Mouse (Mus musculus): ENCODE measurements at regions not wholly inside any gene's neighbourhood (a gene's known extent, or its start where the extent isn't known, plus 50 kb on each side); places are given as distances from the start of the nearest gene placed in this dataset.

DNA sequence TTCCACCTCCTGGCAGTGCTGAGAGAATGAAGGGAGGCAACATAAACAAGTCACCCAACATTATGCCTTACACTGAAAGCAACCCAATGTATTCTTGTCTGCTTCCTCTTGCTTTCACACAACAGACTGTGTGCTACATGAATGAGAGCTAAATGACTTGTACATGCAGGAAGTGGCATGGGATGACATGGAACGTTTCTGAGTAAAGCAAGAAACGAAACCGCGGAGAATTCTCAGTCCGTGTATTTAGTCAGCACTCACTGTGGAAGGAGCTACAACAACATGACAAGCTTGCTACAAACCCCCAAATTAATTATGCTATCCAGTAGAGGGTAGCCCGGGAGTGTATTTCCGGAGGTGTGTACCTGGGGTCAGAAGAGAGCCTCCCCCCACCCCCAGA, 349.4 kb upstream of the Fam92a start:
- H3K4me3 ChIP-seq (ENCODE audit: insufficient read depth, poor library complexity, severe bottlenecking) = no peak overlapping the region
- no peaks in the 10 kb centered on the region for H3K79me3 ChIP-seq (ENCODE audit: low read depth)
- H3K79me2 ChIP-seq (ENCODE audit: control insufficient read depth, insufficient read depth) = no peaks in the 10 kb centered on the region
- H3K27me3 ChIP-seq (ENCODE audit: control insufficient read depth, insufficient read depth, insufficient read length) = no peaks in the 10 kb centered on the region
- no peak overlapping the region for H3ac ChIP-seq (ENCODE audit: control insufficient read depth, insufficient read length, low read depth)
- no peak for TF ChIP-seq FOSL1 (IDR thresholded peaks at IDR 0.05; ENCODE audit: insufficient read depth, low read length, poor library complexity, severe bottlenecking)
- H3K36me3 ChIP-seq (ENCODE audit: control insufficient read depth, insufficient read depth) = no peaks in the 10 kb centered on the region

DNA sequence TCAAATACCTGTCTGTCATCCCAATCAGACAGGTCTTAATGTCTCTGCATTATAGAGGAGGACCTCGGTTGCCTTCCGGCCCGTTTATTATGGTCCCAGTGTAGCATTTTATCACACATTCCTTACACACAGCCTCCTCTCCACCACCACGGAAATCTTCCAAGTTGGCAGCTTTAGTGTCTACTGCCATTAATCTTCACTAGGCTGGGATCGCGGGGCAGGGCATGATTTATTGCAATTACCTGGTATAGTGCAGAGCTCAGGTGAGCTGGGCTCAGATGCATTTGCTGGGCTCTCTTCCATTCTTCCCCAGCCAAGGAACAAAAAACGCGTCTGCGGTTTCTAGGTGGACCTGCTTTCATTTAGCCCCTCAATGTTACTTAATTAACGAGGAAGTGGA, 344.7 kb upstream of the Fam92a start:
- Histone ChIP-seq H3ac (ENCODE audit: control insufficient read depth, insufficient read length, low read depth) (no peak overlapping the region), H3K79me2 (ENCODE audit: control insufficient read depth, insufficient read depth) (no peaks in the 10 kb centered on the region), H3K27me3 (ENCODE audit: control insufficient read depth, insufficient read depth, insufficient read length) (no peaks in the 10 kb centered on the region), H3K36me3 (ENCODE audit: control insufficient read depth, insufficient read depth) (no peaks in the 10 kb centered on the region), H3K4me3 (ENCODE audit: insufficient read depth, poor library complexity, severe bottlenecking) (no peak overlapping the region), H3K79me3 (ENCODE audit: low read depth) (no peaks in the 10 kb centered on the region)
- TF ChIP-seq MYOD1 (IDR thresholded peaks at IDR 0.05; ENCODE audit: control insufficient read depth, insufficient read length, low read depth) (no peak), MAX (IDR thresholded peaks at IDR 0.05) (no peak)

- no peaks in the 10 kb centered on the region for H3K79me2 ChIP-seq (ENCODE audit: control insufficient read depth, insufficient read depth)
- H3K36me3 ChIP-seq (ENCODE audit: control insufficient read depth, insufficient read depth) = no peaks in the 10 kb centered on the region
- H3K79me3 ChIP-seq (ENCODE audit: low read depth) = no peaks in the 10 kb centered on the region
- no peak overlapping the region for H3K4me3 ChIP-seq (ENCODE audit: insufficient read depth, poor library complexity, severe bottlenecking)
- no peak overlapping the region for H3ac ChIP-seq (ENCODE audit: control insufficient read depth, insufficient read length, low read depth)
- TF ChIP-seq USF1 (IDR thresholded peaks at IDR 0.05; ENCODE audit: low read depth) = no peak
- TF ChIP-seq MAX (IDR thresholded peaks at IDR 0.05) = no peak
- TF ChIP-seq MYOG (IDR thresholded peaks at IDR 0.05; ENCODE audit: control insufficient read depth, extremely low read depth, insufficient read length) = no peak
- no peak for TF ChIP-seq CTCF (IDR thresholded peaks at IDR 0.05; ENCODE audit: control insufficient read depth, insufficient read depth, insufficient read length)
- TF ChIP-seq CEBPB (IDR thresholded peaks at IDR 0.05; ENCODE audit: low read depth) = no peak
- no peak for TF ChIP-seq FOSL1 (IDR thresholded peaks at IDR 0.05; ENCODE audit: insufficient read depth, low read length, poor library complexity, severe bottlenecking)
- TF ChIP-seq MYOD1 (IDR thresholded peaks at IDR 0.05; ENCODE audit: control insufficient read depth, insufficient read length, low read depth) = no peak
- H3K27me3 ChIP-seq (ENCODE audit: control insufficient read depth, insufficient read depth, insufficient read length) = no peaks in the 10 kb centered on the region
These were observed 340.0 kb upstream of the Fam92a start for GRCm38 (mm10) chr4:12511656-12512385.

DNA sequence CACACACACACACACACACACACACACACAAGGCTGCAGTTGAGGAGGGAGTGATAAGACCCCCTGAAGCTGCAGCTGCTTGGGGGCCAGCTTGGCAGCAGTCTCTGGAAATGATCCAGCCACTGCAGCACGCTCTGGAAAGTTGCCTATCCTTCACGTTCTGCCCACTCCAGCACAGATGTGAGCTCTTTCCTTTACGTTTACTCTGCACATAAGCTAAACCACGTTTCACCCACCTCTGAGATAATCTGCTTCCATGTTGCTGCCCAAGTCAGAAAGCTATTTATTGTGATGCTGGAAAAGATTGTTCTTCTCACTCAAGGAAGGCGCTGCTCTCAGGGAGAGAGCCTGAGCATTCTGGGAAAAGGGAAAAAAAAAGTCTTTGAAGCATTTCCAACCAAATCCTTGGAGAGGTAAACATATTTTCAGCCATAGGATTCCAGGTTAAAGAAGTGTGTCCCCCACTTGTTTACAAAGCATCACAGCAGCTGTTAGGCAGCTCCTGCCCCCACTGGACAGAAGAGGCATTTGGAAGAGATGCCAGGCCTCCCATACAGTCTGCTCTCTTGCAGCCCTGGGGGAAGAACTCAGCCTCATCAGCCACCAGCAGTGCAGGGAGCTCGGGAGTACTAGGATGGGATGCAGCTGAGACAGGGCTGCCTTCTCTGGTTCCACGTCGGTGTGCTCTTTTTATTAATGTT, 335.2 kb upstream of the Fam92a start:
- H3K36me3 ChIP-seq (ENCODE audit: control insufficient read depth, insufficient read depth) = no peaks in the 10 kb centered on the region
- H3K27me3 ChIP-seq (ENCODE audit: control insufficient read depth, insufficient read depth, insufficient read length) = no peaks in the 10 kb centered on the region
- no peak overlapping the region for H3ac ChIP-seq (ENCODE audit: control insufficient read depth, insufficient read length, low read depth)
- no peak for TF ChIP-seq USF1 (IDR thresholded peaks at IDR 0.05; ENCODE audit: low read depth)
- TF ChIP-seq CEBPB (IDR thresholded peaks at IDR 0.05; ENCODE audit: low read depth) = no peak
- no peak for TF ChIP-seq FOSL1 (IDR thresholded peaks at IDR 0.05; ENCODE audit: insufficient read depth, low read length, poor library complexity, severe bottlenecking)
- no peak for TF ChIP-seq CTCF (IDR thresholded peaks at IDR 0.05; ENCODE audit: control insufficient read depth, insufficient read depth, insufficient read length)
- TF ChIP-seq MYOD1 (IDR thresholded peaks at IDR 0.05; ENCODE audit: control insufficient read depth, insufficient read length, low read depth) = no peak
- no peak for TF ChIP-seq MYOG (IDR thresholded peaks at IDR 0.05; ENCODE audit: control insufficient read depth, extremely low read depth, insufficient read length)
- no peak for TF ChIP-seq MAX (IDR thresholded peaks at IDR 0.05)
- H3K79me2 ChIP-seq (ENCODE audit: control insufficient read depth, insufficient read depth) = no peaks in the 10 kb centered on the region
- H3K4me3 ChIP-seq (ENCODE audit: insufficient read depth, poor library complexity, severe bottlenecking) = no peak overlapping the region
- no peaks in the 10 kb centered on the region for H3K79me3 ChIP-seq (ENCODE audit: low read depth)

DNA sequence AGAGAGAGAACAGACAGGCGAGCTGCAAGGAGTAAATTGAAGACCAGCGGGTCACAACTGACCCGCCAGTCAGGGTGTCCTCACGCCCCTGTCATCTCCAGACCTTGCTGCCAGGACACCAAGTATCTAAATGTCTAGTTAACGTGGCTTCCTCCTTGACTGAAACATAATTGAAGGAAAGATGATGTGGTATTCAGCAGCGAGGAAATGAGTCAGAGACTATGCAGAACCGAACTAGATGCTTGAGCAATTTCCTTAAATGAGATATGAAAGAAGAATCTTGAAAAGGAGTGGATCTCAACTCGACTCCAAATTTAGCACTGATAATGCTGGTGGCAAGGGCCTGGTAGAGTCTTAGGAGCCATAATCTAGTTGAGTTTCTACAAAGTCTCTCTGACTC, 329.3 kb upstream of the Fam92a start:
- Histone ChIP-seq H3K4me3 (ENCODE audit: insufficient read depth, poor library complexity, severe bottlenecking) (no peak overlapping the region), H3K27me3 (ENCODE audit: control insufficient read depth, insufficient read depth, insufficient read length) (no peaks in the 10 kb centered on the region), H3K79me3 (ENCODE audit: low read depth) (no peaks in the 10 kb centered on the region), H3K36me3 (ENCODE audit: control insufficient read depth, insufficient read depth) (no peaks in the 10 kb centered on the region), H3ac (ENCODE audit: control insufficient read depth, insufficient read length, low read depth) (no peak overlapping the region), H3K79me2 (ENCODE audit: control insufficient read depth, insufficient read depth) (no peaks in the 10 kb centered on the region)
- TF ChIP-seq USF1 (IDR thresholded peaks at IDR 0.05; ENCODE audit: low read depth) (no peak), MAX (IDR thresholded peaks at IDR 0.05) (no peak), FOSL1 (IDR thresholded peaks at IDR 0.05; ENCODE audit: insufficient read depth, low read length, poor library complexity, severe bottlenecking) (no peak), MYOD1 (IDR thresholded peaks at IDR 0.05; ENCODE audit: control insufficient read depth, insufficient read length, low read depth) (no peak), CEBPB (IDR thresholded peaks at IDR 0.05; ENCODE audit: low read depth) (no peak), MYOG (IDR thresholded peaks at IDR 0.05; ENCODE audit: control insufficient read depth, extremely low read depth, insufficient read length) (no peak), CTCF (IDR thresholded peaks at IDR 0.05; ENCODE audit: control insufficient read depth, insufficient read depth, insufficient read length) (no peak)

DNA sequence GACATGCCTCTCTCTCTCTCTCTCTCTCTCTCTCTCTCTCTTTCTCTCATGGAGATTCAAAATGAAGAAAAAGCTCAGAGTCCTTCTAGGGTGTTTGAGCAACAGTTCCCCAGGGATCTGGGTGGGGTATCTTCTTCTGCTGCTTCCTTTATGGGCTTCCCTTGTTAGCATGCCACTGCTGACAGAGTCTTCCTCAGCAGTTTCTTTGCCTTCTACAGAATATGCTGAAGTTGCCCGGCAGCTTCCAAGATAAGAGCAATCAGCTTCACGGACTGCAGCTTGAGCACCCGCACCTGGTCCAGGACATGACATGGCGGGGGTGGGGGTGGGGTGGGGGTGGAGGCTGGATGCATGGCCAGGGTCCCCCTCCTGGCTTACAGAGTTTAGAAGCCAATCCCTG, 326.6 kb upstream of the Fam92a start:
- Histone ChIP-seq H3K4me3 (ENCODE audit: insufficient read depth, poor library complexity, severe bottlenecking) (no peak overlapping the region), H3K79me2 (ENCODE audit: control insufficient read depth, insufficient read depth) (no peaks in the 10 kb centered on the region), H3K36me3 (ENCODE audit: control insufficient read depth, insufficient read depth) (no peaks in the 10 kb centered on the region), H3K79me3 (ENCODE audit: low read depth) (no peaks in the 10 kb centered on the region), H3K27me3 (ENCODE audit: control insufficient read depth, insufficient read depth, insufficient read length) (no peaks in the 10 kb centered on the region), H3ac (ENCODE audit: control insufficient read depth, insufficient read length, low read depth) (no peak overlapping the region)
- TF ChIP-seq MYOD1 (IDR thresholded peaks at IDR 0.05; ENCODE audit: control insufficient read depth, insufficient read length, low read depth) (no peak), CTCF (IDR thresholded peaks at IDR 0.05; ENCODE audit: control insufficient read depth, insufficient read depth, insufficient read length) (no peak), CEBPB (IDR thresholded peaks at IDR 0.05; ENCODE audit: low read depth) (no peak), FOSL1 (IDR thresholded peaks at IDR 0.05; ENCODE audit: insufficient read depth, low read length, poor library complexity, severe bottlenecking) (no peak), USF1 (IDR thresholded peaks at IDR 0.05; ENCODE audit: low read depth) (no peak), MAX (IDR thresholded peaks at IDR 0.05) (no peak), MYOG (IDR thresholded peaks at IDR 0.05; ENCODE audit: control insufficient read depth, extremely low read depth, insufficient read length) (no peak)
